Mouse (Mus musculus): ENCODE measurements around the gene Igll1.

DNA sequence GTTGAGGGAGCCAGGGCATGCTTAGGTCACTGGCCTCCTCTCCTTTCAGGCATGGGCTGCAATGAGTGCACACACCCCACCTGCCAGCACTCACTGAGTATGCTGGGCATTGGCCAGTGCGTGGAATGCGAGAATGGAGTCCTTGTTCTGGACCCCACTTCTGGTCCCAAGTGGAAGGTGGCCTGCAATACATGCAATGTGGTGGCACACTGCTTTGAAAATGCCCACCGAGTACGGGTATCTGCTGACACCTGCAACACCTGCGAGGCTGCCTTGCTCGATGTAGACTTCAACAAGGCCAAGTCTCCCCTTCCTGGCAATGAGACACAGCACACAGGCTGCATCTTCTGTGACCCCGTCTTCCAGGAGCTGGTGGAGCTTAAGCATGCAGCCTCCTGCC is 28.6 kb upstream of the Igll1 start:
- no peak for TF ChIP-seq POLR2A (IDR thresholded peaks at IDR 0.05; ENCODE audit: low read depth, low read length)
- no peak for TF ChIP-seq CTCF (IDR thresholded peaks at IDR 0.05; ENCODE audit: extremely low read depth, insufficient read depth, insufficient read length, insufficient replicate concordance)

Data from spleen, adult 2 months (tissue).